Mouse (Mus musculus) urinary bladder, adult 18-20 months (tissue): ENCODE measurements around the gene Gpr171.
"Not testable (repeated sequence)": the region's sequence is repeated elsewhere in the genome, so short reads cannot be mapped to it uniquely, and the experiment has no call there.

Experiments
- DNase-seq, 2 experiments: peaks; one replicate each; pipeline ENCODE4 v3.0.0; 2022; ENCODE audit warnings: low spot score in 2 of 2, mixed read lengths in 2 of 2

Gene Gpr171

DNA sequence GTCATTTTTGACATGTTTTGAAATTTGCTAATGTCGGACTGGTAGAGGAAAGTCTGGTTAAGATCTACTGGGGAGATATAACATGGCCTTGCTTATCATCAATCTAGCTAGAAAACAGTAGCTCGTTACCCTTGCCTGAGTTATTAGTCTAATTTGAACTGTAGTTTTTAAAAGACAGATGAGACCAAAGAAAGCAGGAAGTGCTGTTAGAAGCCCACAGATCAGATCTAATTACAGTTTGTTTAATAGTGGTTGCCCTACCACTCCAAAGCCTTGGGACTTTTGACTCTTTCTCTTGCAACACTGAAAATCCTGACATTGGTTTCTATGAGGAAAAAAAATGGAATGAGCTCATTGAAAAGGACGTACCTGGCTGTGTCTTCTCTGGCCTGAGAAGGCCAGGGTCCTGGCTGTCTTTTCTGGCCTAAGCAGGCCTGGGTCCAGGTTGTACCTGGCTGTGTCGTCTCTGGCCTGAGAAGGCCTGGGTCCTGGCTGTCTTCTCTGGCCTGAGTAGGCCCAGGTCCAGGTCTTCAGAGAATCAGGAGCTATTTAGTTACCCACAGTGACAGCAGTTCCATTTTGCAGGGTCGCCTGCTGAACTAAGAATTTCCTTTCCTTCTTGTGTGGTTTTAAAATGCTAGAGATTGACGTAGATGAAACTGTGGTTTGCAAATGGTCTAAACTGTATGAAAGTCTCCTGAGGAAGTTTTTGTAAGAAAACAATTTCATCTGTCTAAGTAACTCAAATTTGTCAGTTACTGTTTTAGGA is at the start of gene Gpr171:
Gene Gpr171 (minus strand): TSS at position 604 of the 769 bp plus-strand sequence.
- DNase-seq, result no peak

GRCm38 (mm10) chr3:59150624-59151023 is 49.0 kb upstream of the Gpr171 start:
- no peak for DNase-seq

DNA sequence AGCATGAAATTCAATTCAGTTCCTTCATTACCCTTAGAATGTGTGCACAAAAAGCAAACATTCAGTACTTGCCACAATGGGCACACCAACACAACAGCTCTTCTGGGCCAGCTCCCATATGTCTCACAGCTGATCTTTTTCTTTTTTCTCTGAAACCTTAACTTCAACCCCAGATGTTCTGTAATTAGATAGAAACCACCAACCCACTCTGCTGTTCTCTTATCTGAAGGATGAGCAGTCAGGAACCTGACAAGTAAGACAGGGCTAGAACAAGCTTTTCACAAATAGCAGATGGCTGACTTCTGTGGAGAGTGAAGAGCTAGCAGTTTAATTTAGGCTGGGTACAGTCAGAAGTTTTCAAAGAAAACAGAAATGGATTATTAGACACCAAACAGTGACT is 48.0 kb upstream of the Gpr171 start:
- DNase-seq, result no peak

DNA sequence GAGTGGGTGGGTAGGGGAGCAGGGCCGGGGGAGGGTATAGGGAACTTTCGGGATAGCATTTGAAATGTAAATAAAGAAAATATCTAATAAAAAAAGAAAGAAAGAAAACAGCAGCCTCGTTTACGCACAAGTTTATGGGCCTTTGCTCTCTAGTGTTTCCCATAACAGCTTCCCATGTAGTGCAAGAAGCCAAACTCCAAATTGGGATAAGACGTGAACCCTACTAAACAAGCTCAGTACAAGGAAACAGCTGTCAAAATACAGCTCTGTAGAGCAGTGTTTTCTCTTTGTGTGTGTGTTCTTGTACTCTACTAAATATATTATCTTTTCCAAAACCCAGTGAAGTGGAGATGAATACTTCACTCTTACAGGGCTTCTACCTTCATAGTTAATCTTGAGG is 43.6 kb upstream of the Gpr171 start:
- DNase-seq, result no peak

DNA sequence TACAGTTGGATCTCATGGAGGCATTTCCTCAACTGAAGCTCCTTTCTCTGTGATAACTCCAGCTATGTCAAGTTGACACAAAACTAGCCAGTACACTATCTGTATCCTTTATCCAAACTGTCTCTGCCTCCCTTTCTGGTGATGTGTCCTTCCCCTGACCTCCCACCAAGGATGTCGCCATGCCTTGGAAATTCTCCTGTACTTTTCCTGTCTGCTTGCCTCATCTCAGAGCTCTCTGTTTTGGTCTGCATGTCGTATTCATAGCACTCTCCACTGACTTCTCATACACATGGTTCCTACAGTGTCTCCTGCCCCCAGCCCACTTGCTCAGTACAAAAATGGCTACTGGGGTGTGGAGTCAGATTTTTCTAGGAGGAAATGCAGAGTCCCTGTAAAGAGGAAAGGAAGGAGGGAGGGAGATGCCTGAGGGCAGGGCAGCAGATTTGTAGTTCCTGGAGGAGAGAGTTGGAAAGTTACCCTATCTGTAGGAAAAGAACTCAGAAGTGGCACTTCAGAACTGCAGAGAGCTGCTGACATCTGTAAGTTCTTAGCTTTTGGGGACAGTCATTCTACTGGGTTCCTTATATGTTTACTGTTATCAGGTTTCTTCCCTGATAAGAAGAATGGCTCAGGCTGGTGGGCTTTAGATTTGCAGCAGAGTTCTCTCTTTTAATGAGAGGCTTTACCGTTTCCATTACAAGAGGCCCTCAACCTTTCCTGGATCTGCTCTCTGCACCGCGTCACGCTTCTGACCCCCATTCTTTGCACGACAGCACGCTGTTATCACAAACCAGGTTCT is 40.1 kb upstream of the Gpr171 start:
- DNase-seq, result no peak

- not testable (repeated sequence) for DNase-seq
These were observed 39.3 kb upstream of the Gpr171 start for GRCm38 (mm10) chr3:59140941-59141340.

DNA sequence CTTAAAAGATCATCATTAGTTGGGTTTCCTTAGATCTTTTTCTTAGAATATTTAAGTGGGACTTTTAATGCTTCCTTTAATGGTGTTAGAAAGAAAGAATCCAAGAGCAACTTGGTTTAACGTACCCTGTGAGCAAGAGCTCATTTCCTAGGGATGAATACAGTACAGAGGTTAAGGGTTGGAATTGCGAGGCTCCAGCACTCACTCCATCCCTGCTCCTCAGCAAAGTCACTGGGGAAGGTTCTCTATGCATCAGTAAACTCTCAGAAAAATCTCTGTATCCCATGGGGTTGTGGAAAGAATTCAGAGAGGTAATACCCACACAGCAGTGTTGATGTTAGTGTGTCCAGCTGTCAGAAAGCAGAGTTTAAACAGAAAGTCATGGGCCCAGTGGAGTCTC is 38.5 kb upstream of the Gpr171 start:
- DNase-seq, result no peak

GRCm38 (mm10) chr3:59139651-59140051 is 38.0 kb upstream of the Gpr171 start:
- DNase-seq, result no peak

DNA sequence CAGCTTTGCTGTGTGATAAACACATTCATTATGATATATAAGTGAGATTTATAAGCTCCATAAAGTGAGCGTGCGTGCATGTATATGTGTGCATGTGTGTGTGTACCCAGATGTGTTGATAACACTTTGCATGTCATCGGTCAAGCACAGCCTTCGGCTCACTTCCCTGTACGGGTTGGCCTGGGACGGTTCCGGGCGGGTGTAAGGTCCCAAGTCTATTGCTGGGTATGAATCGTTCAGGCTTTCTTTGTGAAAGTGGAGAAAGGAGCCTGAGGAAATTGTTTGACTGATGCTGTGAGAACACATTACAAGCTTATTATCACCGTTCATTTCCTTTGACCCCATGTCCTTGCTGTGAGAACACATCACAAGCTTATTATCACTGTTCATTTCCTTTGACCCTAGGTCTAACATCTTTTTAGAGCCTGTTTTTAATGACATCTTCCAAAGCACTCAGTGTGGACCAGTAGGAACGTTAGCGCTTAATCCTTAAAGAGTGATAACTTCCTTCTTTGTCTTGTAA is 37.4 kb upstream of the Gpr171 start:
- no peak for DNase-seq

- no peak for DNase-seq
These were observed 34.5 kb upstream of the Gpr171 start for GRCm38 (mm10) chr3:59135911-59136653.

- no peak for DNase-seq
These were observed 31.6 kb upstream of the Gpr171 start for GRCm38 (mm10) chr3:59133189-59133588.

- no peak for DNase-seq
These were observed 30.3 kb upstream of the Gpr171 start for GRCm38 (mm10) chr3:59131966-59132365.

DNA sequence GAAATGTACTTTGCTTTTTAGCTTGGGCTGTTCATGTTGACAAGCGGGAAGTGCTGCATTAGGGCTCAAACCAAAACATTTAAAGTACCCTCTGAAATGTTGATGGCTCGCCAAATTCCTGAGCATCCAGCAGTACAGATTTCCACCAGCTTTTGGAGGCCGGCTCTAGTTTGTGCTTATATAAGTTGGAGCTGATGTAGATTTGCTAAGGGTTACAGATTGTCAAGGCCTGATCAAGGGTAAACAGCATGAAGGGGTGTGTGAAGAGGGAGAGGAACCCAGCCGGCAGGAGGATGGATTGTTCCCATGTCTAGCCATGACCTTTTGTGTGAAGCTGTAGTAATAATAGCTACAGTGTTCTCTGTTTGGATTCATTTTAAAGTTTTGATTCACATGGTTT is 29.5 kb upstream of the Gpr171 start:
- DNase-seq, result no peak

DNA sequence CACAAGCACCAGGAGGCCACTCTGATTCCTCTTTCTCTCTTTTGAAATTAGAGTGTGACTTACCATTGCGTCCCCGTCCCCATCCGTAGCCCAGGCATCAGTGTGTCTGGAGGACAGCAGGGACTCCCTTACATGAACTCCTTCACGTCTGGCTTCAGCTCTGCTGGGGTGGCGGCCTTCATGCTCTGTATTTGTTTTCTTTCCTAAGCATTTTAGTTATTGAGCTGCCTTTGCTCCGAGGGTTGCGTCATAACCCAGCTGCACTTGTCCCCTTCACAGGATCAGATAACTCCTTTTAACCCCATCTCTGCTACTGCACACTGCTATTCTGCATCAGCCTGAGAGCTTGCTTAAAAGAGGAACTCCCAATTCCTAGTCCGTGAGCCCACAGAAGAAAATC is 28.8 kb upstream of the Gpr171 start:
- no peak for DNase-seq

GRCm38 (mm10) chr3:59129547-59129946 is 27.9 kb upstream of the Gpr171 start:
- no peak for DNase-seq

GRCm38 (mm10) chr3:59128681-59129080 is 27.1 kb upstream of the Gpr171 start:
- DNase-seq, result no peak

DNA sequence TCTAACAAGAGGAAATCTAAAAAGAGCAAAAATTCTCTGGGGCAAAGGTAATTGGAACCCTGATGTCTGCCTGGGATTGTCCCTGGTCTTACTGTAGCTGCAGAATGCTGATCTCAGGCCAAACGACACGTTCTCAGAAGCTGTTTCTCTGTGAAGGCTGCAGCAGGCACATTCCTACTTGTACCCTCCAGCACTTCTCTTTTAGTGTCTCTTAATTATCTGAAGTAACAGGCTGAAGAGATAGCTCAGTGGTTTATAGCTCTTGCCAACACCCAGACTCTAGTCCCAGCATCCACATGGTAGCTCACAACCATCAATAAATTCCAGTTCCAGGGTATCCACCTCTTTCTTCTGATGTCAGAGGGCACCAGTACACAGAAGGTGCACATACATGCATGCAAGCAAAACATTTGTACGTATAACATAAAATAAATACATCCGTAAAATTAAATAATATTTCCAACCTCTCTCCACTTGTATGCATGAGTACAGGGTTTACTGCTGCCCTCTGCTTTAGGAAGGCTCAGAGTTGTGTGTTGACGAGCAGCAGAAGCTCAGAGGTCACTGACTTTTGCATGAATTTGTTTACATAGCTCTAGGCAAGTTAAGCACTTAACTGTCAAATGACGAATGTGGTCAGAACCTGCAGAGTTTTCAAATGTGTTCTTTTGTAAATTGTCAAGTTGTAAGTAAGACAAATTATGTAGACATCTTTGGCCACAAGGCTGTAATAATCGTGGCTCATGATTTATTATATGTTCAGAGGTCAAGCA is 24.3 kb upstream of the Gpr171 start:
- DNase-seq, result no peak

DNA sequence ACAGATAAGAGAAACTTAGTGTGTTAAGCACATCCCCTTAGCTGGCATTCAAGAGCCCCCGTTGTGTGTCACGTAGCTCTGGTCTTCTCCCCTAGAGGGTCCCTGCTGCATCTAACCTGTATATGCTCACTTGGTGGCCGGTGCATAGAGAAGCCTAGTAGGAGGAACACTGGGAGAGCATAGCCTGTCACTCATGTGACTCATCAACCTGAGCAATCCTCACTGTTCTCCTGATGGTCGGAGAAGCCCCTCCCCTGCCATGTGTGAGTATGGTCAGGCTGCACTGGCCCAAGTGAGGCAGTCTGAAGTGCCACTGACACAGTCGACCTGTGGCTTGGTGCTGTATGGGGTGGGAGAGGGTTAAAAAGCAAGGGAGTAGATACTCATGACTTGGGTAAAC is 23.4 kb upstream of the Gpr171 start:
- no peak for DNase-seq

DNA sequence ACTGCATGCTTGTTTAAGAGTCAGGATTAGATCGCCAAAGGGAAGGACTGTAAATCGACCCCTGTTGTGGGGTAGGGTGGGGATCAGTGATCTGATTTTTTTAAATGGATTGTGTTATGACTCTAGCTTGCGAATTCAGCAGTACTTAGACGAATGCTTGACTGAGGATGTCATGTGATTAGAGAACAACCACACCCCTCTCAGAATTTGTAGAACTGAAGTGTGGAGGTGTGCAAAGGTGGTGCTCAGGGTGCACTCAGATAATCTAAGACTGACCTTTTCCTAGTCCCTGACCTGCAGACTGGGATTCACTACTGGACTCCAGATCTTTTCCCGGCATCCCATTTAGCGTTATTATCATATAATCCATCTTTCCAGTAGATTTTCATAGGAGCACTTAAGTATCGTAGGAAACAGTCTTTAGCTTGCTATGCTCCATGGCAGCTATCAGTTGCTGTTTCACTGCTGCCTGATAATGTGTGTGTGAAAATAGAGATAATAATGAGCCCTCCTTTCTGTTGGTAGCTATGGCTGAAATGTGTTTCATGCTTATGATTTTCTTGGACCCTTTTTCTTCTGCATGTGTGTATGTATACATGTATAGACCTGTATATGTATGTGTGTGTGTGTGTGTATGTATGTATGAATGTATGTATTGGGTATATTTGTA is 20.3 kb upstream of the Gpr171 start:
- DNase-seq, result no peak

- peak in 1 of 2 experiments; percentile 10 for DNase-seq
These were observed 19.6 kb upstream of the Gpr171 start for GRCm38 (mm10) chr3:59121067-59121730.
